Mouse (Mus musculus): ENCODE measurements around the gene Dbnl.
A peak's percentile ranks its signal among the peaks of the same experiment; 100 is the strongest.

- peak; percentile 72 for TF ChIP-seq CTCF (IDR thresholded peaks at IDR 0.05; ENCODE audit: low read depth, low read length)
- no peak for TF ChIP-seq GATA2 (IDR thresholded peaks at IDR 0.05; ENCODE audit: borderline replicate concordance, low read depth, low read length)
These were observed at the start of gene Dbnl for GRCm38 (mm10) chr11:5788056-5789014.

Data from G1E (cell line).